Mouse (Mus musculus) hindlimb bud, embryonic 11.5 days (tissue): Measurements from ENCODE around the gene Slc15a1.

Source experiments
- DNase-seq: peaks from one replicate; pipeline ENCODE4 v3.0.0-alpha.2; 2012; ENCODE audit warnings: low read depth, low spot score; ENCODE audit errors: extremely low spot score

The Slc15a1 gene

DNA sequence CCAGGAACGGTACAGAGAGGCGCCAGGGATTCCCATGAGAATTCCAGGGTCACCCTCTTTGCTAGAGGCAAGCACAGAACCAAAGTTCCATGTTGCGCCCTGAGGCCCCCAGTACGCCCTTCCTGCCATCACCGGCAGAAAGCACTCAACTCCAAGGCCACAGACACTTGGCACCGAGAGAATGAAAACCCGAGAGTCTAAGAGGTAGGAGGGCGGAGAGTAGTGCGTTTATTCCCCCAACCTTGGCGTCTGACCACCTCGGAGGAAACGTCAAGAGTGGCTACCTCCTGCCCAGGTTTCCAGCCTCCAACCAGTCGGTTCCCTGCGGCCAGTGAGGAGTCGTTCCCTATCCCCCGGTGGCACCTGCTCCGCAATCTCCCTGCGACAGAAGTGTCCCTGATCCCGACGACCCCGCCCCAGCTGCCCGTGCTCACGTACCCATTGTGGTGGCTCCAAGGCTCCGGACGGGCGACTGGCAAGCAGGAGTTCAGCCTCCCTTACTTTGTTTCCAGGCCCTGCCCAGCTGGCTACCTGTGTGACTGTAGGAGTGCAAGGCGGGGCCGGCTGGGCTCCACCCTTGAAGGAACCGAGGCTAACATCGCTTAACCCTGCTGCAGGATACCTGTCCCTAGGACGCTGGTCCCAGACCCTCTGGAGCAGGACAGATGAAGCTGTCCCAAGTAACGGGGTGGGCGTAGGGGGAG lies at the start of gene Slc15a1:
Gene Slc15a1, minus strand, starts transcription at position 472 of the 704 bp plus-strand sequence.
- DNase-seq = no peak

DNA sequence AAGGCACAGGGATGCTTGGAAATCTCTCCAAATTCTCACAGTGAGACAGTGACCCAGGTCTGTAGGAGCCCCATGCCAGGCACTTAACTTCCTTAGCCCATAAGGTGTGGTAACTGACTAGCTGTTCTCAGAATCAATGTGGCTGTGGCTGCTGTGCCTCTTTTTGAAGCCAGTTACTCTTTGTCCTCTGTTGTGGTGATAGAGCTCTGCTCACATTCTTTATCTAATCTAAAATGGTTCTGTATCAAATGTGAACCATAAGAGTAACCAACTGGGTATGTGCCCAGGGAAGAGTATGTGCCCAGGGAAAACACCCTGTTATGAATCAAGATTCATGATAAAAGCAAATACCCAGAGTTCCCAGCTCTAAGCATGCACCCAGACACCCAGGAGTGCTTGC lies 48.7 kb upstream of the Slc15a1 start:
- no peak for DNase-seq

DNA sequence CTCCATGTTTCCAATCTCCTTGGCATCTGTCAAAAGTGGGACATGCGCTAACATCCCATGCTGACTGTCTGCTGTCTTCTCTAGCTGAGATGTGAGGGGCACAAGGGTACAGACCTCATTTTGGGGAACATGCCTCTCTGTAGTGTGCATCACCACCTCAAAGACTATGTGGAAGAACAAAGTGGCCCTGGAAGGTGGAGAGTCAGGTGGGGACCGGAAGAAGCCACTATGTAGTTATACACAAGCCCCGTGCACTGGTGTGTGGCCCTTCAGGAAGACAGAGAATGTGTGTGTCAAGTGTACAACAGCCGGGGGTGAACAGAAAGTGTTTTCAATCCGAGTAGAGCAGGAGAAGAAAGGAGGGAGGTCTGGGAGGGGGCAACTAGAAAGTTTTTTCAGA lies 47.5 kb upstream of the Slc15a1 start:
- DNase-seq = no peak

DNA sequence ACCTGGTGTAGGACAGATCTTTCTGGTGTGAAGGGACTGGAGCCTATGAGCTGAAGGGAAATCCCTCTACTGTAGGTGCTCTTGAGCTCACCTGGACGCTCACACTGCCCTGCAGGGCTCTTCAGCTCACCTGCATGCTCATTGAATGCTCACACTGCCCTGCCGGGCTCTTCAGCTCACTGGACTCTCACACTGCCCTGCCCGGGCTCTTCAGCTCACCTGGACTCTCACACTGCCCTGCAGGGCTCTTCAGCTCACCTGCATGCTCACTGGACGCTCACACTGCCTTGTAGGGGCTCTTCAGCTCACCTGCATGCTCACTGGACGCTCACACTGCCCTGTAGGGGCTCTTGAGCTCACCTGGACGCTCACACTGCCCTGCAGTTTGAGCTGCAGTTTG lies 44.8 kb upstream of the Slc15a1 start:
- DNase-seq = no peak

DNA sequence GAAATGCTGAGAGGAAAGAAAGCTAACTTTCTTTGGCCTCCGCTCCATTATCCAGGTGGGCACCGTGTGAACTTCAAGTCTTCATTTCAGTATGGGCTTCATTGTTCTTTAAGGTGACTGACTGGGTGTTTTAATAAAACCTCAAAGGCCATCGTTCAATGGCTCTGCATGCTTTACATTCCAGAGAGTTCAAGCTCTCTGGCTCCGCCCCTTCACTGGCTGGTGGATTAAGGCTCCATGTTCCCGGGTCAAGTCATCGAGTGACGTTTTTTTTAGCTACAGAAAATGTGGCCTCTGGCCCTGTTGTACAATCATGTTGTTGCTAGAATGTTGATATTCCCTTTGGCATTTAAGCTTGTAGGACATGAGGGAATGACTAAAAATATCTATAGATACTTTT lies 42.7 kb upstream of the Slc15a1 start:
- DNase-seq = no peak

DNA sequence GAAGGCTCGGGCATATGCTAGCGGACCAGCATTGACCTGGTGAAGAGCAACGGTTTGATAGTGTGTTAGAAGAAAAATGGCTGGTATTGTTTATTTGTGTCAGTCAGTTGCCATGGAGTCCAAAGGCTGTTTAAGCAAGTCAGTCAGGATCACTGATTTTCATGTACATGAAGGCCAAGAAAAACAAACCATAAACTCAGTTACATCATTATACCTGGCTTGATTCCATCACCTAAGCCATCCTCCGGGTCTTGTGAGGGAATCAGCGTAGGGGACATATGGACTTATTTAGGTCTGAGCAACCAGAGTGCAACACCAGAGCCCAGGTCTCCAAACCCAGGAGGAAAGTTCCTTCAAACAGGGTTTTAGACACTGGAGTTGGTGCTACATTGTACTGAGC lies 41.6 kb upstream of the Slc15a1 start:
- no peak for DNase-seq

DNA sequence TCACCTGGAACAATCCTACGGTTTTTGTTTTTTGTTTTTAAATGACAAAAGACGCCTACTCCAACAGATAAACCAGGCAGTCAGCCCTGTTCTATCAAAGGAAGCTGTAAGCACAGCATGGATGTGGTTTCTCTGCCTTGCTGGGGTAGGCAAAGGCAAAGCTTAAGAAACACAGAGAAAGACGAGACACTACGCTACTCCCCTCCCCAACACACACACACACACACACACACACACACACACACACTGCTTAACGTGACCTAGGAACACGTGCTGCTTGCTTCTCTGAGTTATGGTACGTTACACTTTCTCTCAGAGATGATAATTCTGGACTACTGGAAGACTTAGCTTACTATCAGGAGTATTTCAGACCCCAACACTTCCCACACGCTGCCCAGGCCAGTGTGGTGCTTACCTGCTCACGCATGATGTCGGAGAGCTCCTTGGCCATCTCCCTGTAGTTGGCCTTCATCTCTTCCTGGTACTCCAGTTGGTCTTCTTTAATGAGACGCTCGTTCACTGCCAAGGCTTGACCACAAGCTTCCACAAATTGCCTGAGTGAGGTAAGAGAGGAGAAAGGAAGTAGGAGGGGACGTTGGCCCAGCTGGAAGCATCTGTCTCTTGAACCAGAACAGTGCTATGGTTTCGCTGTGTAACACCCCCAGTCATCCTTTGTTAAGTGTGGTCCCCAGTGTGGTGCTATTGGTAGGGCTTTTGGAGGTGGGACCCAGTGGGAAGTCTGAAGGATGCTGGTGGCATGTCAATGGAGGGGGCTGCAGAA lies 40.7 kb upstream of the Slc15a1 start:
- DNase-seq = no peak

DNA sequence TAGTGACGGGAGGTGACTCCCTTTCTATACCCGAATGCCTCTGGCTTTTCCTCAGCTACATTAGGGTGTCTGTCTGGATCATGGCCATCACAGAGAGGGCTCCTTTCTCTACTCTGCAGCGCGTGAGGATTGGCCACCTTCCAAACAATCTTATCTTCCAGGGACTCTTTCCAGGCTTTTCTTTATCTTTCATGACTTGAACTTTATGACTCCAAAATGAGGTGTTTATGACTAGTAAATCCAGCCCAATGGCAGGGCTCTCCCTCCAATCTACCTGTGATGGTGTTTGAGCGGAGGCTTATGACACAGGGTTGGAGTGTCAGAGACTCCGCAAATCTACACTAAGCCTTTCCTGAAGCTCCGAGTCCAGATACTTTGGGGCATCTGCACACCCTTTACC lies 36.2 kb upstream of the Slc15a1 start:
- no peak for DNase-seq

DNA sequence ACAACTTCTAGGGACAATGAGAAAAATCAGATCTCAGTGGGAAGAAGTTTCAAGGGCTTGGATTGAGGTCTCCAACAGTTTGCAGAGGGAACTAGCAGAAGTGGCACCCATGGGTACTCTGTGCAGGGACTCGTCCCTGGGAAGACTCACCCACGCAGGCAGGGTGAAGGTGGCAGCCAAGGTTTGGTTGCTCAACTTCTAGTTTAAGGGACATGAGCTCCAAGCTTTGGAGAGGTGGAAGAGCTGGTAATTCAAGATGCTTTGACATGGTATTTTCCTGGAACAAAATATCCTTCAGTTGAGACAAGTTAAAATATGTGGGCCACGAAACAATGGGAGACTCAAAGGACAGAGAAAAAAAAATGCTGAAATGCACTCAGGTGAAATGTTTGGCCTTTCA lies 29.4 kb upstream of the Slc15a1 start:
- no peak for DNase-seq

DNA sequence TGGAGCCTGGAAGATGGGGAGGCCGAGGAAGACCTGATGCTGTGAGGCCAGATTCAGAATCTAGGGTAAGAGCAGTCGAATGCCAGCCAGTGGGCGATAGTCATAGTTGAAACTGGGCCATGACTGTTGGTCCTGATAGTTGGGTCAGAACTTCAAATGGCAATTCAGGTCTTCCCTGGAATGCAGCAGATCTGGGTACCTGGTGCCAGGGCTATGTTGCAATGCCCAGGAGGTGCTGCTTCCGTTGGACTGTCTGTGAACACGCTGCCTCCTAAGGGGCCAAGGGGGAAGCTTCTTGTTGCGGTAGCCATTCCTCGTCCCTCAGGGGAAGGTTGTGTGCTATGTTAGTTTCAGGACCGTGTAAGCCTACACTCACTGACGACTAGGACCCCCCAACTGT lies 25.8 kb upstream of the Slc15a1 start:
- no peak for DNase-seq

DNA sequence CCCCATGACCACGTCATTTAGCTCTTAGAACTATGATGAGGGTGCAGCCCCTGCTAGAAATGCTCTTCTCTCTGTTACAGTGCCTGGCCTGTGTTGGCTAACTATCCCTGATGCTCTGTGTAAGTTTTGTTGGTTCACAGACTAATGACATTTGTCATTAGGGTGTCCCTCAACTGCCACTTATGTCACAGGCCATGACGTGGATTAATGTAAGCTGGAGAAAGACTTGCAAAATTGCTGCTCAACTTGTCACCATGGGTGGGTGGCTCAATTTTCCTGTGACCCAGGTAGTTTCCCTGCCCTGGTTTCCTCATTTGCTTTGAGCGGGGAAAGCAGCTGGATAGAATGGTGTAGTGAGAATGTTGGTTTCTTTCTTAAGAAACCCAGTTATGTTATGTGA lies 22.8 kb upstream of the Slc15a1 start:
- no peak for DNase-seq

DNA sequence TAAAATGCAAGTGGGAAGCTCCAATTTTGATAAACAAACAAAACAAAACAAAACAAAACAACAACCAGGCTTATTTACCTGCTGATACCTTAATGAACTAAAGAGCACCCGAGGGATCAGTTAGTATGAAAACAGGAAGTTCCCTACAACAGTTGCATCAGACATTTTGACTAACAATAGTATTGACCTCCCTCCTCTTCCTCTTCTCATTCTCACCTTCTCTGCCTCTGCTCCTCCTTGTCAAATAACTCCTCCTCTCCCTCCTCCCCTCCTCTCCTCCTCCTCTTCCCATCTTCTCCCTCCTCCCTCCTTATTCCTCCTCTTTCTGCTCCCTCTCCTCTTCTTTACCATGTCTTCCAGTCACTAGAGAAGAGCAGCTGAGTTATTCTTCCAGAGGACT lies 22.1 kb upstream of the Slc15a1 start:
- no peak for DNase-seq

DNA sequence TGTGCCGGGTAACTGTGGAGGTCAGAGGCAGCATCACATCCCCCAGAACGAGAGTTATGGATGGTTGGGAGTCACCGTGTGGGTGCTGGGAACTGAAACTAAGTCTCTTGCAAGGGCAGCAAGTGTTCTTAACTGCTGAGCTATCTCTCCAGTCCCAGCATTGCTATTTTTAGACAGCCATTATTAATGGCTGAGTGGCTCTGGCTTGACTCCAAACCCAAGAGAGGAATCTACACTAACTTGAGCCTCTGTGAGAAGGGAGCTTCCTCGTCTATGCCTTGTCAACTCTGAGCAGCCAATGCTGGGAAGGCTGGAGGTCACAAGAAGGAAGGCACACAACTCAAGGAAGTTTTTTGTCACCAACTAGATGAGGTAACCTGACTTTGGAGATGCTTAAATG lies 16.7 kb upstream of the Slc15a1 start:
- DNase-seq = no peak

DNA sequence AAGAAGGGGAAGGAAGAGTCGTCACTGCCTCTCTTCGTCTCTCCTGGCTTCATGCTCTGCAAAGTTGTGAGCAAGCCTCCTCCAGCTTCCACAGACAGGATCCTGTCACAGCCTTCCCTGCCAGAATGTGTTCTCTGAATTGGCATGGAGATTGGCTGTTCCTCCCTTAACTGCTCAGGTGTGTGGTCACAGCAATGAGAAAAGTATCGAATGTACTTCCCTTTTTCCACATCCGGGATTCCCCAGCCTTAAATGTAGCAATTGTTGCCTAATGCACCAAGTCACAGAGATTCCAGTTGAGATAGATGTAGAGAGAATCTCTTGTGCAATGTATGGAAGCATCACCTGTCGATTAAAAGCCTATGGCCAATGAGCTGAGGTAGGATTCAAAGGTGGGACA lies 11.8 kb upstream of the Slc15a1 start:
- no peak for DNase-seq

DNA sequence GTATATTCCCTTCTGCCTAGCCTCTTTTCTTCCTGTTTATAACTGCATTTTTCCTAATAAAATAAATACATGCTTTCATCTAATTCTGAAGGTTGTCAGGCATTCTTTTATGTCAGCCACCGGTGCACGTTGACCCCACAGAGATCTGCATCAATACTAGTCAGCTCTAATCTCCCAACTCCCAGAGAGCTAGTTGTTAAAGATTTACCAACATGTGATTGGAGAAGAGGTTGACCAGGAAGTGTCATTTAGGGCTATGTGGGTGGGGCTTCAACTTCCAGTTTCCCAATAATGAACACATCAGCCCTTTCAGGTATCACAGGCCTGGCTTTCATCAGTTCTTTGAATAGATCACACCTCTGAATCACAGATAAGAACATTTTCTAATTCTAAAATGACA lies 3.9 kb upstream of the Slc15a1 start:
- DNase-seq = no peak

DNA sequence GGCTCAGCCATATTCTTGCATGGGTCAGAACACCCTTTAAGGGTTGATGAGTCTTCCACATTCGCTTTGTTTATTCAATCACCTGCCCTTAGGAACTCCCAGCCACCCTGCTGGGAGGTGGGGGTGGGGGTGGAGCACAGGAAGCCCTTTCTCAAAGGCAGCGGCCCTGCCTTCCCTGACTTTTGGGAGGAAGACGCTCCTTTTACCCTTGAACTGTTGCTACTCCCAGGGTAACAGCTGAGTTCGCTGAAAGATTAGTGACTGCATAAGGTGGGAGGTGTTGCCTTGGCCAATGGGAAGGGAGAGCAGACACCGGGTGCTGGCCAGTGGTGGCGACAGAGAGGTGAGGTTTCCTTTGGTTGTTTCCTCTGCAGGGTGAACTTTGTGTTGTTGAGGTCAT lies 1.3 kb upstream of the Slc15a1 start:
- DNase-seq = no peak

DNA sequence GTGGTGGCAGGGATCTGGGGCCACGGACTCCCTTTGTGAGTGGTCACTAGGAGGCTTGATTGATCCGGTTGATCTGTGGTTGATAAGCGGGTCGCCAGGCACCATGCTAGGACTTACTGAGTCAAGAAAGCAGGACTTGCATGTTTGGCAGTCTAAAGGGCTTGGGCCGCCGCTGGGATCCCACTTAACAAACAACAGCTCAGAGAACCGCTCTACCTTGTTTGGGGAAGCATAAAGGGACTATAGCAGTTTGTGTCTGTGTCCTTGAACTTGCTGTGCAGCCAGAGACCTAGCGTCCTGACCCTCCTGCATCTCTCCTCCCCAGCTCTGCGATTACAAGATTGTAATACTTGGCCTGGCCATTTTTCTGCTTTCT lies 421 bp upstream of the Slc15a1 start:
- no peak for DNase-seq

DNA sequence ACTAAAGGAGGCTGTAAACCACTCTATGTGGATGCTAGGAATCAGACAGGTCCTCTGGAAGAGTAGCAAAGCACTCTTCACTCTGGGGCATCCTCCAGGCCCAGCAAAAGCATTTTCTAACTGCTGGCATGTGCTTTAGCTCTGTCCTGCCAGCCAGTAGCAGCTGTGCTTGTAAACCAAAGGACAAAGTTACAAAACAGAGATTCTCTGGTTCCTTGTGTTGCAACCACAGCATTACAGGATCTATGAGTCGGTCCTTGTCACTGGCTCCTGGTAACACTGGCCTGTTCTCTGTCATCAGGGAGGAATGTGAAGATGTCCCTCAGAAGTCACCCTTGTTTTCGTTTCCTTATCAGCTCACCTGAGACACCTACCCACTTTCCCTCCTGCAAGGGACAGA lies 4.5 kb downstream of the Slc15a1 start:
- DNase-seq = no peak

DNA sequence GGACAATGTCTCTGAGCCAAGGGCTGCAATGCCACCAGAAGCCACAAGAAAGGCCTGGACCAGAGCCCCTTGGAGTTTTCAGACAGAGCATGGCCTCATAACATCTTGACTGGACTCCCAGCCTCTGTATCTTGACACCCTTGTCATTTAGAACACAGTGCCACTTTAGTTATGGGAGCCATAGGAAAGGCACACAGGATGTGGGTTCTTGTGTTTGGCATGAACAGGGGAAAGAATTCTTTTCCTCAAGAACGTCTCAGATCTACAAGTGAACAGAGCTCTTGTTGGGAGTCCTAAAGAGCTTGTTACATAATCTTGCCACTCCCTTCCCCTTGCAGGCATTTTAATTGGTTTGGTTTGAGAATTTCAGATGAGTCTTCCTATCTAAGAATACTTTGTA lies 5.3 kb downstream of the Slc15a1 start:
- no peak for DNase-seq

DNA sequence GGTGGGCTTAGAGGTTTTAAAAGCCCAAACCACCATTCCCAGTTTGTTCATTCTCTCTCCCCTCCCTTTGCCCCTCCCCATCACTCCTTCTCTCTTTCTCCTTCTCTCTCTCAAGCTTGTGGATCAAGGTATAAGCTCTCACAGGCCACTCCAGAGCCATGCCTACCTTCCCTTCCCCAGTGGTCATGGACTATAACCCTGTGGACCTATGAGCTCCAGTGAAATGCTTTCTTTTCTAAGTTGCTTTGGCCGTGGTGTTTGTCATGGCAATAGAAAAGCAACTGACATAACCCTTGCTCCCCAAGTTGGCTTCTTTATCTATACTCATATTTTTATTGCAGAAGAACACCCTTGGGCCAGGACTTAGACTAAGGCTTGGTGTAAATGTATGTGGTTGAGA lies 7.3 kb downstream of the Slc15a1 start:
- no peak for DNase-seq

DNA sequence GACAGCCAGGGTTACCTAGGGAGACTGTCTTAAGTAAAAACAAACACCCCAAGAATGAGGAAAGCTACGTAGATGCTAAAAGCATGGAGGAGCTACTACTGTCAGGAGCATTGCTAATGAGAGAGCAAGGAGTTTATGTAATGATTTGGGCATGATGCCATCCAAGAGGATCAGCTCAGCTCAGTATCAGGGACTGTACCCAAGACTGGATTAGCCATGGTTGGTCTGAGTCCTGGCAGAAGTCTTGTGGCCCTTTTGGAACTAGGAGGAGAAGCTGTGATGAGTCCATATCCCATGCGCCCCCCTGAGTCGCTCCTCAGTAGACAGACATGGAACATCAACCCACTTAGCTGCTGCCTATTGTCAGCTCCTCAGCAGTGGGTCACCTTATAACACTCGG lies 9.3 kb downstream of the Slc15a1 start:
- DNase-seq = no peak

DNA sequence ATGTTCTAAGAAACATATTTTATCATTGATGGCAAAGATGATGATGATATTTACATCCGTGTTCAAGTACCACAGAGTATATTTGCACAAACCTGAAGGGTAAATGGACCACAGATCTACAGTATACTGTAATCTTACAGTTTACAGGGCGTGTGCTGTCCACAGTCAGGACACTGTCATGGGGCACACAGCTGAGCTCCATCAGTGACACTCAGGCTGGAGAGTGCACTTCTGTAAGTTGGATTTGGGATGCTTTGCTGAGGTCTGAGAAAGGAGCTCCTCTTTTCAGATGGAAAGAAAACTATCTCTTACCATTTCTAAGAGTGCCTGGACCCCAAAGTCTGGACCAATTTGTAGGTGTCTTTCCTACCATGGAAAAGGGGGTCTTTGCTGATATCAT lies 9.9 kb downstream of the Slc15a1 start:
- no peak for DNase-seq

DNA sequence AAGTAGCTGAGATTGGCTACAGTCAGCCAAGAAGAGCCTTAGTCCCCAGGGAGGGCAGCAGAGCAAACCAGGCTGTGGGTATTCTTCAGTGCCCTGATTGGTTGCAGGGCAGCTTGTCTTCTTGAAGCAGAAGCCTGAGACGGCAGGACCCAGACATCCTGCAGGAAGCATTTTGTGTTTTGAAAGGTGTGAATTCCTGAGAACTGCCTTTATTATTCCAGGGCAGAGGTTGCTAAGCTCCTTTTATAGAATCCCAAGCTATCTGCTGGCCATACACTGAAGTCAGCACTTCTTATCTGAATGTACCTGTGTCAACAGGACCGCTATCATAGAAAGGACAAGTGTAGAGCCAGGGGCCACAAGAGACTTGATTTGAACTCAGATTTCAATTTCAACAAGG lies 10.8 kb downstream of the Slc15a1 start:
- no peak for DNase-seq
